Mouse (Mus musculus) lung, adult 2 months (tissue): Measurements from ENCODE around the gene Cat.

Source experiments
- CTCF ChIP-seq: fragments of 200-500 bp; IDR thresholded peaks from 2 replicates; pipeline ENCODE4 v1.5.1; 2011; ENCODE audit warnings: mild to moderate bottlenecking, low read length, control low read depth; ENCODE audit not compliant: insufficient read depth
- POLR2A ChIP-seq: fragments of 200-500 bp; IDR thresholded peaks from 2 replicates; pipeline ENCODE4 v1.6.1; 2011; ENCODE audit warnings: low read depth, mild to moderate bottlenecking, control low read depth, low read length, borderline replicate concordance; ENCODE audit errors: extremely low read depth

DNA sequence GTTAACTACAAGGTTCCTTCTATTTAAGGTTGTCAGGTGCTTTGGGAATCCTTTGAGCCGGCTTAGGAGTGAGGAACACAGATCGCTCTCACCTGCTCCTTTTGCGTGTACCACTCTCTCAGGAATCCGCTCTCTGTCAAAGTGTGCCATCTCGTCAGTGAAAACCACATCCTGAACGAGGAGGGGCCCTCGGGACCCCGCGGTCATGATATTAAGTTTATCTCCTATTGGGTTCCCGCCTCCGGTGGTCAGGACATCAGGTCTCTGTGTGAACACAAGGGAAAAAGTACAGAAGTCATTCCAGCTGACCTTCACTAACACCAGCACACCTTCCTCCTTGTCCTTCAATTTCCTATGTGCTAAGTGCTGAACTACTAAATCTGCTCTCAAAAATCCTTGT lies 8.3 kb downstream of the Cat start:
- TF ChIP-seq CTCF: no peak
- TF ChIP-seq POLR2A: no peak
